Comparison of ENCODE assay signal across 7 mouse cellular contexts in the genomic region with DNA sequence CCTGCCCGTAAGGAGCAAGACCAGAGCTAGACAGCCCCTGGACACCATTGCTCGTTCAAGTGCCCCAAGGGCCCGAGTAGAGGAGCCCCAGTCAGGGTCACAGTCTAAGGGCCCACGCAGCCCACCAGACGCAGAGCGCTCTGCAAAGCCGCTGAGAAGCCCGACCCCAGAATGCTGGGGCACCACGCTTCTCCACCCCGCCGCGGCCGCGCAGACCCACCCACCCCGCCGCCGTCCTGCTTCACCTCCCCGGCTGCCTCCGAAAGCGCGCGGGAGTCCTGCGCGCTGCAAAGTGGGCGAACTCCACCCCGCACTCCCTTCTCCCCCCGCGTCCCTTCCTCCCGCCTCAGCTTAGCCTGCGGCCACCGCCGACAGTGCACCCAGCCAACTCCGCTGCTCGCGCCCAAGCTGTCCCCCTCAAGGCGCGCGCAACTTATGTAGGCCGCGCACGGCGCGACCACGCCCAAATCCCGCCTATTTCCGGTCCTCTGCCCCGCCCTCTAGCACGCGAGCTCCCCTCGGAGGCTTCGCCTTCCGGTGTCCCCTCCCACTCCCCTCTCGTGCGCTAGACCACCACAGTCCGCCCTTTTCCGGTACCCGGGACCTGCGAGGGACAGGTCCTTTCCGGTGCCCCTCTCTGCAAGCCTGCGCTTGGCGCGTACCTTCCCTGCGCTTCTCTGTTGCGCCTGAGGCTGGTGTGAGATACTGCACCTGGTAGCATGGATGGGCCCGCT. TPM values are rescaled to one million over a fixed set of nuclear protein-coding genes. Genes with fewer than 3 reads are reported as not detected.
DNase-seq lines count a peak whose midpoint lies in the region; ATAC-seq and TF ChIP-seq lines count a peak whose summit lies in the region.

A gene (minus strand): TSS at position 465 of the 734 bp plus-strand sequence.

- peak within 1 kb of the TSS; percentile 79 for H3K4me3 ChIP-seq in intestine, postnatal 0 days (ENCODE audit: low read depth, low read length)
- H3K4me3 ChIP-seq in midbrain, embryonic 12.5 days = peak within 1 kb of the TSS; percentile 80
- H3K4me3 ChIP-seq in small intestine, adult 2 months (ENCODE audit: low read depth, low read length) = peak within 1 kb of the TSS; percentile 89

- no peaks in the 10 kb centered on the region for H3K9me3 ChIP-seq in intestine, postnatal 0 days (ENCODE audit: control insufficient read depth)
- H3K9me3 ChIP-seq in midbrain, embryonic 12.5 days = no peaks in the 10 kb centered on the region

- DNase-seq in adrenal gland, adult 8-10 months = peak; percentile 88
- peak; percentile 99 for DNase-seq in embryo, embryonic 9.5 days (ENCODE audit: extremely low spot score)
- DNase-seq in gonadal fat pad, adult 2 months (ENCODE audit: low read depth) = no peak
- peak; percentile 97 for DNase-seq in left cerebral cortex, postnatal 4 days

- H3K27ac ChIP-seq in intestine, postnatal 0 days (ENCODE audit: low read depth, low read length) = peak within 1 kb of the TSS; percentile 63
- H3K27ac ChIP-seq in midbrain, embryonic 12.5 days (replicated peaks) = peak within 1 kb of the TSS; percentile 92
- 0 out of 2 replicates have a peak within 1 kb of the TSS, but pooled peaks have one; percentile 0 for H3K27ac ChIP-seq in small intestine, adult 2 months (ENCODE audit: insufficient read depth, low read depth, low read length)

- peak; percentile 97 for ATAC-seq in intestine, postnatal 0 days
- ATAC-seq in midbrain, embryonic 12.5 days (ENCODE audit: low FRiP score, low read depth) = peak; percentile 99

- TF ChIP-seq POLR2A in small intestine, adult 2 months (IDR thresholded peaks at IDR 0.05; ENCODE audit: low read depth, low read length) = peak; percentile 88; the same call in 1 of the 2 replicates

- TF ChIP-seq CTCF in intestine, postnatal 0 days (IDR thresholded peaks at IDR 0.05; ENCODE audit: low read depth) = peak; percentile 51
- peak; percentile 48; the same call in 1 of the 2 replicates for TF ChIP-seq CTCF in small intestine, adult 2 months (IDR thresholded peaks at IDR 0.05; ENCODE audit: extremely low read depth, insufficient read length, insufficient replicate concordance, low read depth, low read length)

- peak within 1 kb of the TSS; percentile 59 for H3K9ac ChIP-seq in intestine, postnatal 0 days (ENCODE audit: low read depth, low read length)
- H3K9ac ChIP-seq in midbrain, embryonic 12.5 days (replicated peaks) = peak within 1 kb of the TSS; percentile 82

- H3K36me3 ChIP-seq in intestine, postnatal 0 days (ENCODE audit: control insufficient read depth, insufficient read depth) = no peaks in the 10 kb centered on the region
- no peaks in the 10 kb centered on the region for H3K36me3 ChIP-seq in midbrain, embryonic 12.5 days
- no peaks in the 10 kb centered on the region for H3K36me3 ChIP-seq in small intestine, adult 2 months (ENCODE audit: control insufficient read depth, insufficient read depth, low read length)

- no peaks in the 10 kb centered on the region for H3K4me1 ChIP-seq in intestine, postnatal 0 days (replicated peaks; ENCODE audit: control insufficient read depth, insufficient read depth, low read length)
- H3K4me1 ChIP-seq in midbrain, embryonic 12.5 days = peaks cover 9% of the 10 kb centered on the region
- no peaks in the 10 kb centered on the region for H3K4me1 ChIP-seq in small intestine, adult 2 months (ENCODE audit: control insufficient read depth, insufficient read depth, insufficient read length, low read length)

- intact Hi-C loops in left cerebral cortex, postnatal 4 days (cut with DNase I) = loop anchor here (5.0 kb wide), 1 partner anchor 64 kb away; a partner anchor contains a TSS

- peak within 1 kb of the TSS; percentile 93 for H3K4me2 ChIP-seq in intestine, postnatal 0 days (replicated peaks; ENCODE audit: low read depth)
- peak within 1 kb of the TSS; percentile 86 for H3K4me2 ChIP-seq in midbrain, embryonic 12.5 days (replicated peaks)

- no peaks in the 10 kb centered on the region for H3K27me3 ChIP-seq in intestine, postnatal 0 days (replicated peaks; ENCODE audit: control insufficient read depth, insufficient read depth, low read length)
- no peaks in the 10 kb centered on the region for H3K27me3 ChIP-seq in midbrain, embryonic 12.5 days
- H3K27me3 ChIP-seq in small intestine, adult 2 months (ENCODE audit: control insufficient read depth, insufficient read depth, low read length) = no peaks in the 10 kb centered on the region

- WGBS in intestine, postnatal 0 days = under 1% methylated on average over 65 of the region's 65 CpGs
- WGBS in midbrain, embryonic 12.5 days = under 1% methylated on average over 64 of the region's 65 CpGs
- WGBS in small intestine, adult 2 months = under 1% methylated on average over 61 of the region's 65 CpGs

RNA-seq across cellular contexts. Expression of the gene that starts here (rescaled TPM):
- total RNA-seq in adrenal gland, adult 8-10 months (2022) = 10 to 100 TPM; 14.3 to 23.6 (median 16.8) TPM
- 12.7 and 15.8 TPM in 2 replicates for polyA plus RNA-seq in gonadal fat pad, adult 2 months (2012; rRNA removed)
- 6.8 and 7.4 TPM in 2 replicates for polyA plus RNA-seq in intestine, postnatal 0 days (2015; fragmentation: Nextera tagmentation; extraction: Ambion mirVana)
- 10 to 100 TPM in 1 of 2 experiments, 1 to 10 TPM in 1; 9.5 to 11.5 TPM for total RNA-seq in left cerebral cortex, postnatal 4 days (2021)
- polyA plus RNA-seq in midbrain, embryonic 12.5 days (2016; fragmentation: Nextera tagmentation; extraction: Ambion mirVana) = 21.8 and 25.3 TPM in 2 replicates
- 1.6 and 1.7 TPM in 2 replicates for polyA plus RNA-seq in small intestine, adult 2 months (2012; rRNA removed)

Comparison
In these comparisons a context has a peak if more than half of its experiments do, and no peak if none do; other contexts are left out.
1. H3K27ac ChIP-seq: peak in every context shown above with its lines; median percentile 92 in midbrain, embryonic 12.5 days; 63 in intestine, postnatal 0 days; 0 in small intestine, adult 2 months.